Mouse (Mus musculus) hindbrain, embryonic 10.5 days (tissue): ENCODE results near the gene Sfxn2. TPM values are rescaled to one million over a fixed set of nuclear protein-coding genes. Genes with fewer than 3 reads are reported as not detected.

Experiments used
- DNase-seq: peaks from one replicate; pipeline ENCODE4 v3.0.0-alpha.2; 2017; ENCODE audit warnings: low spot score
- H3K27ac ChIP-seq: fragments of 300-500 bp; sonication (generic); 2 replicates; pipeline ENCODE4 v1.5.1; 2016; ENCODE audit warnings: mild to moderate bottlenecking, moderate library complexity
- H3K27me3 ChIP-seq: fragments of 300-500 bp; sonication (generic); 2 replicates; pipeline ENCODE4 v1.6.1; 2016; ENCODE audit warnings: mild to moderate bottlenecking; ENCODE audit not compliant: poor library complexity, insufficient read depth, severe bottlenecking
- H3K36me3 ChIP-seq: fragments of 300-500 bp; sonication (generic); 2 replicates; pipeline ENCODE4 v1.6.1; 2016; ENCODE audit warnings: mild to moderate bottlenecking, moderate library complexity
- H3K4me1 ChIP-seq: fragments of 300-500 bp; sonication (generic); replicated peaks from 2 replicates; pipeline ENCODE4 v1.6.1; 2016; ENCODE audit warnings: mild to moderate bottlenecking
- H3K4me3 ChIP-seq: fragments of 300-500 bp; sonication (generic); 2 replicates; pipeline ENCODE4 v1.5.1; 2016; ENCODE audit warnings: mild to moderate bottlenecking, moderate library complexity
- H3K9me3 ChIP-seq: fragments of 300-500 bp; sonication (generic); 2 replicates; pipeline ENCODE4 v1.6.1; 2016; ENCODE audit warnings: mild to moderate bottlenecking, moderate library complexity
- WGBS: fragments of 180-500 bp; shearing (Covaris S2); methylation state at CpG from one replicate; pipeline ENCODE4 v1.1.7; 2016; 5-methylcytosine and 5-hydroxymethylcytosine counted together
- polyA plus RNA-seq: library from polyadenylated mRNA; unstranded; fragments of >200 nt; fragmentation: Nextera tagmentation; extraction: Ambion mirVana; gene quantifications from 2 replicates; pipeline ENCODE4 v1.2.1, GENCODE M21; 2016

Sfxn2 gene
- polyA plus RNA-seq, 1 experiment from 2014 or later: 12.9 TPM

DNA sequence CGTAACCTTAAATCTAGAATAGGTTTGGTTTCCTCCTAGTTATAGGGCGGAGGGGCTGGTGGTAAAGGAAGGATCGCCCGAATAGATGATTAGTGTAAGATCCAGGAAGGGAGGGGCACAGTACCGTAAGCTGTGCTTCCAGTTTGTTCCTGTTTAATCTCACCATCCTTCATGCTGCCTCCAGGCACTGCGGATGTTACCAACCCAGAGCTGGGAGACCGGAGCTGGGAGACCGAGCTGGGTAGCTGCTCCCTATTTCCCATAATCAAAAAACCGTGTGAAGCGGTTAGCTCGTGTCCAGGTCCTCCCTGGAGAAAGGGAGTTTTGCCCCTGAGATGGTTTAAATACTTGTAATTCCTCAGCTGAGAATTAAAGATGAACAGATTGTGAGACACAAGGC lies 43.2 kb downstream of the Sfxn2 start:
- Histone ChIP-seq H3K36me3 (peaks cover 47% of the 10 kb centered on the region), H3K9me3 (no peaks in the 10 kb centered on the region), H3K27ac (no peak overlapping the region), H3K27me3 (no peaks in the 10 kb centered on the region), H3K4me1 (peaks cover 42% of the 10 kb centered on the region), H3K4me3 (no peak overlapping the region)
- 87% methylated on average over 11 of the region's 11 CpGs for WGBS
- DNase-seq: no peak

DNA sequence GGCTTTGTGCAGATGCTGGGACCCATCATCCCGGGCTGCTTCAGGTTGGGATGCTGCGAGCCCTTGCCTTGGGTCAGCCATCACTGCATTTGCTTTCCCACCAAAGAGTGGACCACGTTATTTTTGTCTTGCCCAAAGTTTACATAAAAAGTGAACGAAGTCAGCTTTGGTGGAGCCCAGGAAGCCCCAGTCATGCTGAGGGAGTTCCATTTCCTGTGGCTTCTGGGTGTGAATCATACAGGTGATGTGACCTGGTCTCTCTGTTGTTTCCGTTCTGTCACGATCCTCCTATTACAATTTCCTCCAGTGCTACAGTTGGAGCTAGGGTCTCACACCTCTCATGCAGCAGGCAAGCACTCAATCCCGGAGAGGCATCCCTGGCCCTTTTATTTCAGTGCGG lies 44.2 kb downstream of the Sfxn2 start:
- Histone ChIP-seq H3K4me3 (no peak overlapping the region), H3K27ac (no peak overlapping the region), H3K9me3 (no peaks in the 10 kb centered on the region), H3K27me3 (no peaks in the 10 kb centered on the region), H3K4me1 (peaks cover 52% of the 10 kb centered on the region), H3K36me3 (peaks cover 44% of the 10 kb centered on the region)
- DNase-seq: no peak
- 88% methylated on average over 8 of the region's 8 CpGs for WGBS

GRCm38 (mm10) chr19:46618322-46618721 lies 45.2 kb downstream of the Sfxn2 start:
- H3K4me1 ChIP-seq: peaks cover 62% of the 10 kb centered on the region
- no peaks in the 10 kb centered on the region for H3K9me3 ChIP-seq
- no peak for DNase-seq
- H3K27ac ChIP-seq: peak overlapping the region; percentile 50
- WGBS: 61% methylated on average over 9 of the region's 9 CpGs
- H3K4me3 ChIP-seq: no peak overlapping the region
- H3K36me3 ChIP-seq: peaks cover 35% of the 10 kb centered on the region
- H3K27me3 ChIP-seq: no peaks in the 10 kb centered on the region

GRCm38 (mm10) chr19:46619001-46619400 lies 45.8 kb downstream of the Sfxn2 start:
- H3K27me3 ChIP-seq: no peaks in the 10 kb centered on the region
- DNase-seq: no peak
- WGBS: 93% methylated on average over 19 of the region's 19 CpGs
- H3K4me1 ChIP-seq: peaks cover 69% of the 10 kb centered on the region
- peak overlapping the region; percentile 50 for H3K27ac ChIP-seq
- H3K4me3 ChIP-seq: no peak overlapping the region
- H3K9me3 ChIP-seq: no peaks in the 10 kb centered on the region
- H3K36me3 ChIP-seq: peaks cover 28% of the 10 kb centered on the region

DNA sequence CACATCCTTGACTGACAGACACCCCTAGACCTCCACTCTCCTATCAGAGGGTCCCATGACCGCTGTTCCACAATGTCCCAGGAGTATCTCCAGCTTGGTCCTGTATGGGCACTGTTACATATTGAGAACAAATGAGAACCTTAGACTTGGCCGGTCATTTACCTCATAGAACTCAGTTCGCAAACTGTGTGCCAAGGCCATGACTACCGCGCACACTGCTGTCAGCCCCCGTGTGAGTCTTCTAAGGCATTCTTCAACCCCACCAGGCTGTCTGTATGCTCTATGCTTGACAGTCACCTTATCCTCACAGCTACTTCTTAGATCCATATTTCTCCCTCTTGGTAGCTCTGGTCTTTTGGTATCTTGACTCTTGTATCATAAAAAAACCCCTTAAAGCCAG lies 46.4 kb downstream of the Sfxn2 start:
- H3K36me3 ChIP-seq: peaks cover 23% of the 10 kb centered on the region
- 96% methylated on average over 6 of the region's 6 CpGs for WGBS
- no peak overlapping the region for H3K27ac ChIP-seq
- no peak overlapping the region for H3K4me3 ChIP-seq
- DNase-seq: no peak
- no peaks in the 10 kb centered on the region for H3K9me3 ChIP-seq
- peaks cover 74% of the 10 kb centered on the region for H3K4me1 ChIP-seq
- no peaks in the 10 kb centered on the region for H3K27me3 ChIP-seq

DNA sequence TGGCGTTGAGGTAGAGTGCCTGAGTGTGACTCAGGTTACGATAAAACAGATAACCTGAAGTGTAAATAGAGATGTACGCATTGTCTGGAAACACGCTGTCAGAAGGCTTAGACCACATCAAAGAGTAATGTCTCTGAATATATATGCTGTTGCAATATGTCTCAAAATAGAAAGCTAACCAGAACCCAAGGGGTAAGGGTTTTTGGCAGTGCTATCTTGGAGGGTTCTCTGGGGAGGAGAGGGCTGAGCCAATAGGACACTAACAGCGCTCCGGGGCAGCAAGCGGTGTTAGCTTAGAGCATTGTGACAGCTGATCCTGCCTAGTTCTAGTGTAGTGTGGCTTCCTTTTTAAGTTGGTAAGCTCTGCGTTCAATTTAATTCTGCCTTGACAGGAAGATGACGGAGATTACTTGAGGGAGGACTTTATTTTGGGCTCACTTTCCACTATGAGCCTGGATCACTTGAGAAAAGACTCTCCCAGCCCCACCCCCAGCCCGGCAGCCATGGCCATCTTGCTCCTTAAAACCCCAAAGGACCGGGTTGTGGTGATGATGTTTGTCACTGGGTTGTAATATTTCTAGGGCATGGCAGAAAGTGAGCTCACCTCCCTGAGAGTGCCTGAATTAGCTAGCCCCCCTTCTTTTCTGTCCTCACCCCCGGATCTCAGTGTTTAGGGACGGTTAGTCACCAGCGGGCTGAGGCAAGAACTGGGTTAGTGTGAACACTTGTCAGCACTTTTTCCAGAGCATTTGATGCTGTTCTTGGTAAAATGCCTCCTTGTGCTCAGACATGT lies 47.0 kb downstream of the Sfxn2 start:
- DNase-seq: no peak
- Histone ChIP-seq H3K4me3 (no peak overlapping the region), H3K27me3 (no peaks in the 10 kb centered on the region), H3K9me3 (0 out of 2 replicates have a peak, but pooled peaks cover 2% of the 10 kb centered on the region), H3K4me1 (peaks cover 81% of the 10 kb centered on the region), H3K27ac (no peak overlapping the region), H3K36me3 (peaks cover 25% of the 10 kb centered on the region)
- 90% methylated on average over 14 of the region's 14 CpGs for WGBS

DNA sequence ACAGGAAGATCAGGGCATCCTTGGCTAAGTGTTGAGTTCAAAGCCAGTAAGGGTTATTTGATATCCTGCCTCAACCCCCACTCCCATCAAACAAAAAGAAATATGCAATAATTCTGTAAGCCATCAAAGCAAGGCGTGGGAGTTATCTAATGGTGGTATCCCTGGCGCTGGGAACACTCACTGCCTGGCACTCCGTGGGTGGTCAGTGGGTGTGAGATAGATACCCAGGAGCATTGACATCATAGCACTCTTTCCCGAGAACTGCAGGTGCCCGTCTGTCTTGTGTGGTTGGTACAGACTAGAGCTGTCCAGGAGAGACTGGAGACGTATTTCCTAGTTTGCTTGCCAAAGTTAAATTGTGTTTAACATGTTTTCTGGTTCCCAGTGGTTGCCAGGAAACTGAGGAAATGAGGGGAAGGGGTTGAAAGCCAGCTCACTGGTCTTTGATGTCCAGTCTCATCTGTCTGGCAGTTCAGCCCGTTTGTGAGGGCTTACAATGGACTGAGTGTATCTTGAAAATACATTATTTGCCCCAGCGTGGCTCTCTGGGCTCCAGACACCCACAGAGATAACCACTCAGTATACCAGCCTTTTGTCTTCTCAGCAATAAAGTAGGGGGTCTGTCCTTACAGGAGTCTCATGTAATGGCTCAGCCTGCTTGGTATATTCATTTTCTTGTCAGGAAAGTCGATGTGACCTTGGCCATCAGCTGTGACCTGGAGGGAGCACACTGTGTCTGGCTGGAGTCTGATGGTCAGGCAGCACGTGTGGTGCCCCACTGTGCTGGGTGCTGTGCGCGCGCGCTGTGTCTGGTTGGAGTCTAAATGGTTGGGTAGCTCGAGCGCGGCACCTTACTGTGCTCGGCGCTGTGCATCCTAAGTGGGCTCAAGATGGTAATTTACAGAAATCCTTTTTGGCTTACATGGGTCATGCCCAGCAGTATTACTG lies 48.3 kb downstream of the Sfxn2 start:
- WGBS: 63% methylated on average over 19 of the region's 19 CpGs

DNA sequence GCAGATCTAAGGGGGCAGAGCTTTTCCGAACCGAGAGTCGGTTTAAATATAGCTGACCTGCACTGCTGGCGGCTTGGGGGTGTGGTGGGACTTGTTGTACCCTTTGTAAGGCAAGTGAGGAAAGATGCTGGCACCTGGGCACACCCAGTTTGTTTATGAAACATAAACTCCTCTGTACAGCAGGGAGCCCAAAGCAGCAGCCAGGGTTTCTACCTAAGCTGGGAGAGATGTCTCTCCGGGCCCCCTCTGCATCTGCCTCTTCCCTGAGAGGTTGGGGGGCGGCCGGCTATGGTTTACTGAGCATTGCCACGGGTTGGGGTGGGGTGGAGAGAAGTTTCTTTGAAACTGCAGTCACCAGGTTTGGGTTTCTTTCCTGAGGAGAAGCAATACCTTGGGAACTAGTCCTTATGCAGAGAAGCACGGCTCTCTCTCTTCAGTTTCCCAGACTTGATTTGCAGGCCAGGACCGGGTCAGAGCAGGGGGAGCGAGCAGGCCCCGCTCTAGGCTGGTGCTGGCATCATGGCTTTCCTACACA lies 49.6 kb downstream of the Sfxn2 start:
- 37% methylated on average over 12 of the region's 12 CpGs for WGBS
- Histone ChIP-seq H3K9me3 (0 out of 2 replicates have a peak, but pooled peaks cover 3% of the 10 kb centered on the region), H3K36me3 (peaks cover 27% of the 10 kb centered on the region), H3K27me3 (no peaks in the 10 kb centered on the region), H3K4me3 (peak overlapping the region; percentile 49), H3K27ac (peak overlapping the region; percentile 89), H3K4me1 (peaks cover 88% of the 10 kb centered on the region)
- DNase-seq: no peak

More for the DNA sequence above, 48.3 kb downstream of the Sfxn2 start:
- no peaks in the 10 kb centered on the region for H3K27me3 ChIP-seq
- H3K4me1 ChIP-seq: peaks cover 83% of the 10 kb centered on the region
- peaks cover 27% of the 10 kb centered on the region for H3K36me3 ChIP-seq
- 0 out of 2 replicates have a peak, but pooled peaks cover 3% of the 10 kb centered on the region for H3K9me3 ChIP-seq
- DNase-seq: no peak
- peak overlapping the region; percentile 89 for H3K27ac ChIP-seq
- H3K4me3 ChIP-seq: no peak overlapping the region

DNA sequence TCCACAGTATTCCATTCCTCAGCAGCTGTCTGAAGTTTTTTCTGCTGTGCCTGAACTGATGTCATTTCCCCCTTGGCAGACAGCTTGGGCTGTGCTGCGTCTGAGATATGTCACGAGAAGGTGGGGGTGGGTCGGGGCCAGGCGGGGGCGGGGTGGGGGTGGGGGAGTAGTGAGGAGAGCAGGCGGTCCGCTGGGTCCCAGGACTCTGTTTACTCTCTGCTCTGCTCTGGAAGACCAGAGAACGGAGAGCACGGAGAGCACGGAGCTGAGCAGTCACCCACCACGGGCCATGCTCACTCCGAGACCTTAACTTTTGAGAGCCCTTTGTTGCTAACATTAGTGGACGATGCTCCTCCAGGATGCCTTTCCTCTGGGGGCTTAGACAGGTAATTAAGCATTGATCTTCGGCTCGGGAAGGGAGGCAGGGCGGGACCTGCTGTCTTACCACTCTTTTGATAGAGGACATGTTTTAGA lies 50.1 kb downstream of the Sfxn2 start:
- H3K4me1 ChIP-seq: peaks cover 88% of the 10 kb centered on the region
- DNase-seq: peak; percentile 58

DNA sequence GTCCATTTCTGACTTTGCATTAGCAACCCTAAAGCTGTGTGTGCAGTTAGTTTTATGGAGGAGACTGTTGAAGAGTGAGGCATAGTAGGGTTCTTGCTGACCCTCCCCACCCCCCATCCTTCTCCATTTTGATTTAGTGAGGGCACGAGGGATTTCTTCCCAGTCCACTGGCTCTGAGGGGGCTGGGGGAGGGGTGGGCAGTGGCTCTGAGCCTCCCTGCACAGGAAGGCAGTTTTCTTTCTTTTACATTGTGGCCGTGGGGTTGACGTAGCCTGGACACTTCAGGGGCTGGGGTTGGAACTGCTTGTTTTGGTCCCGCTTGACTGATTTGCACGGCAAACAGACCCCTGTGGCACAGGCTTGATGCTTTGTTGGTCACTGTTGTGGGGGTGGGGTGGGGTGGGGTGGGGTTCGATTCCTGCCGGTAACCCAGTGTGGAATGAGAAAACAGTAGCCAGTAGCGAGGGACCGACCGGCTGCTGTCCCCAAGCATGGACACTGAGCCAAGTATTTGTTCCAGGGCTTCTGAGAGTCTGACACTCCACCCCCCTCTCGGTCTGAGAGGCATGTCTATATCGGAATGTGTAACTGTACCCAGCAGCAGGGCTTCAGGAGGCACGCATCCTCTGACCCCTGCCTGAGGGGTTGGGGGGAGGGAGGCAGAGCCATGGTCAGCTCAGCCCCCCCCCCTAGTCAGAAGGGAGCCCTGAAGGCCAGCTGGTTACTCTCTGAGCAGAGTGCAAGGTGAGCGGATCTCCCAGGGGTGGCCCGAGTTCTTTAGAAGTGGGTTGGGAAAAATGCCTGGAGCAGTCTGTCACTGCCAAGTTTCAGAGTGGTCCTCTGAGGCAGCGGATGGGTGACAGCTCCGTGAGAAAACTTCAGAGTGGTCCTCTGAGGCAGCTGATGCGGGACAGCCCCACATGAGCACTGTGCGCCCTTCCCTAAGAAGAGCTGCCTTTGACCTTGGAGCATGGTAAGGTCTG lies 50.9 kb downstream of the Sfxn2 start:
- 0 out of 2 replicates have a peak, but pooled peaks cover 3% of the 10 kb centered on the region for H3K9me3 ChIP-seq
- H3K36me3 ChIP-seq: peaks cover 25% of the 10 kb centered on the region
- peak overlapping the region; percentile 49 for H3K4me3 ChIP-seq
- peak overlapping the region; percentile 89 for H3K27ac ChIP-seq
- 20% methylated on average over 19 of the region's 19 CpGs for WGBS
- peaks cover 84% of the 10 kb centered on the region for H3K4me1 ChIP-seq
- peak; percentile 61 for DNase-seq
- no peaks in the 10 kb centered on the region for H3K27me3 ChIP-seq

More for the DNA sequence above, 50.1 kb downstream of the Sfxn2 start:
- 3% methylated on average over 16 of the region's 16 CpGs for WGBS
- 0 out of 2 replicates have a peak, but pooled peaks cover 3% of the 10 kb centered on the region for H3K9me3 ChIP-seq
- H3K27me3 ChIP-seq: no peaks in the 10 kb centered on the region
- peak overlapping the region; percentile 49 for H3K4me3 ChIP-seq
- peaks cover 29% of the 10 kb centered on the region for H3K36me3 ChIP-seq
- peak overlapping the region; percentile 89 for H3K27ac ChIP-seq

- Histone ChIP-seq H3K9me3 (0 out of 2 replicates have a peak, but pooled peaks cover 3% of the 10 kb centered on the region), H3K4me1 (peaks cover 81% of the 10 kb centered on the region), H3K4me3 (peak overlapping the region; percentile 49; the same call in 1 of the 2 replicates), H3K36me3 (peaks cover 24% of the 10 kb centered on the region), H3K27ac (peak overlapping the region; percentile 89), H3K27me3 (no peaks in the 10 kb centered on the region)
- DNase-seq: no peak
- 93% methylated on average over 12 of the region's 12 CpGs for WGBS
Observed at GRCm38 (mm10) chr19:46625015-46625414, 51.9 kb downstream of the Sfxn2 start.
